Mouse (Mus musculus) adrenal gland, postnatal 10 days (tissue): ENCODE data around the gene Rnf44. TPM values are rescaled to one million over a fixed set of nuclear protein-coding genes. Genes with fewer than 3 reads are reported as not detected.

Experiments used
- DNase-seq: peaks from one replicate; pipeline ENCODE4 v3.0.0; 2021; ENCODE audit warnings: mixed read lengths
- long read RNA-seq, 2 experiments: library from polyadenylated mRNA; stranded (forward); transcript quantifications; one replicate each; pipeline ENCODE4 v2.0.0; 2021
- total RNA-seq, 2 experiments: library from RNA; stranded (reverse); gene quantifications; 2 replicates each; pipeline ENCODE4 v1.2.3; 2021

Rnf44 gene
- total RNA-seq: 100 to 1,000 TPM; 100 to 114 TPM
- long read RNA-seq, experiment 1, transcript Rnf44-211 (11 exons, 3,797 nt): major isoform, 5 of 79 reads
- long read RNA-seq, experiment 1, partial matches to known transcripts: 15 of 79 reads
- long read RNA-seq, experiment 1, other reads (novel, unspliced or antisense): 58 of 79 reads
- long read RNA-seq, experiment 2, partial matches to known transcripts: 4 of 17 reads
- long read RNA-seq, experiment 2, other reads (novel, unspliced or antisense): 11 of 17 reads

DNA sequence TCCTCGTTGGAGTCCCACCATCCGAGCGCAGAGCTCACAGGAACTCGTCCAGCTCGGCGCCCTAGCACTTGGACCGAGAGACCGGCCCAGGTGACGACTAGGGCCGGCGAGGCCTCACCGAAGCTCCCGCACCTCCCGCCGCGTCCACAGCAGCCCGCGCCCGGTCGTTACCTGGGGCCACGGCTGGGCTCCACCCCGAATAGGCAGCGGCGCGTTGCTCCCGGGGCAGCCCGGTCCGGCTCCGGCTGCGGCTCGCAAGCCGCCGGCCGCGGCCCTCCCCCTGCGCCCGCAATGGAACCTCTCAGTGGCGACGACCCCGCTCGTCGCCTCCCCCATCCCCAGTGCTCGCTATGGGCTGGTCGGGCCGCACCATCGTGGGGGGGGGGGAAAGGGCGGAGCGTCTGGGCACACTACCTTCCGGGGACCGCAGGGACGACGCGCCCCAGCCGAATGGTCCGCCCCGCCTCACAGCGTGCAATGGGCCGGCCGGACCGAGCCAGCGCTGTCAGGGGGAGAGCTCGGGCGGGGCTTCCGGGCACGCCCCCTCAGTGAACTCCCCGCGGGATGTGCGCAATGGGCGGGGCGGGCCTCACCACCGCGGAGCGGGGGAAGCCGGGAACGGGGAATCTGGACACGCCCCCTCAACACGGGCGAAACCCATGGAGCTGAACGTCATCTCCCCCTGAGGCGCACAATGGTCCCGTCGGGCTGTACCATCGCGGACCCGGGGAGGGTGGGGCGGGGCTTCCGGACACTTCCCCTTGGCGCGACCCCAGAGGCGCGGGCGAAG, at the start of gene Rnf44:
TSS of gene Rnf44 (minus strand) at position 350 of the 790 bp plus-strand sequence.
- DNase-seq: peak; percentile 99

DNA sequence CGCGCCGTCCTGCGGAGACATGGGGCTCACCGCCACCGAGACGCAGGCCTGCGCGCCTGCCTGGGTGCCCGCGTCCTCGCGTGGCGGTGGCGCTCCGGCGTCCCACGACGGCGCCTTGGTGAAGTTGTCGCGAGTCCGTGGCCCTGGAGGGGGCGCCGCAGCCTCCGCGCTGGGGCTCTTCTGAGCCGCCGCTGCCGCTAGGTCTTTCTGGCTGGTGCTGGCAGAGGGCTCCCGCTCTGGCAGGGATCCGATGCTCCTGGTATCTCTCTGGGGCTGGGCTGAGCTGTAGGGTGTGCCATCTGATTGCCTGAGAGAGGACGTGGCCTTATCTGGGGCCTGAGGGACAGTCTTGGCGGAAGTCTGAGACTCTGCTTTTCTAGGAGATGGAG, 44.5 kb upstream of the Rnf44 start:
- DNase-seq: peak; percentile 28

DNA sequence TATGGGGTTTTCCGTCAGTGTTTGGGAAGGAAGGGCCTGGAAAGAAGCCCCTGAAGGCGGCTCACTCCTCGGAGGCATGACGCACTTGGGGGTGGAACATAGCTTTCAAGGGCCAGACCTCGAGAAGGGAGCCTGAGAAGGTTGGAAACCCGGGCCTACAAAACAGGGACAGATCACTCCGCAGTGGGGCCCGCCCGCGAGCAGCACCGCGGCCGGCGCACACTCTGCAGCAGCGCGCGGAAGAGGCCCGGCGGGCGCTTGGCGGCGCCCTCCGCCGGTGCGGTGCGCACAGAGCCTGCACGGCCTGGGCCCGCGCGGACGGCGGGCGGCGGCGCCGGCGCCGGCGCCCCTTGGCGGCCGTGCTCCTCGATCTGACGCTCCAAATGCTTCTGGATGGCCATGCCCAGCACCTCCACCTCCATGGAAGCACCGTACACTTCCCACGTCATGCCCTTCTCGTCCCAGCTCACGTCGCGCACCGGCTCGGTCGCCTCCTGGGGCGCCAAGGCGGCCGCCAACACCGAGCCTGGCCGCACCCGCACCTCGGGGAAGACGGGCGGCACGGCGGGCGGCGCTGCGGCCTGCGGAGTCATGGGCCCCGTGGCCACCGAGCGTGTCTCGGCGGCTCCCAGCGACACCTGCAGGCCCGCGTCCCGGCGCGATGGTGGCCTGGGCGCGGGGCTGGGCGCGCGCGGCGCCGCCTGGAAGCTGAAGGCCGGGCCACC, 43.9 kb upstream of the Rnf44 start:
- DNase-seq: peak; percentile 57

DNA sequence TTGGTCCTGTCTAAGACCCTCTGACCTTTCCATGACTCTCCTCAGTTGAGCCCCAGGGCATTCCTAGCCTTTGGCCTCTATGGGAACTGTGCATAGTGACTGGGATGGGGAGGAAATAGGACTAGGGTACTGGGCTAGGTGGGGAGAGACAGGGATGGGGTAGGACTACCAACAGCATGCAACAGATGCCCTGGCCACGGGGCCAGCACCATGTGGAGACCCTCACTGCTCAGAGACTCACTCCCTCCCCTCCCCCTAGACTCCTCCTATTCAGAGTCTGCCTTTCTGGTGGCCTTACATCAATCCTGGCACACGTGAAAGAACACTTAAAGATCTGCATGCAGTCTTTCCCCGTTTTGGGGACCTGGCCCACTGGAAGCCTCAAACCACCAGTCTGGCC, 43.2 kb upstream of the Rnf44 start:
- DNase-seq: no peak

DNA sequence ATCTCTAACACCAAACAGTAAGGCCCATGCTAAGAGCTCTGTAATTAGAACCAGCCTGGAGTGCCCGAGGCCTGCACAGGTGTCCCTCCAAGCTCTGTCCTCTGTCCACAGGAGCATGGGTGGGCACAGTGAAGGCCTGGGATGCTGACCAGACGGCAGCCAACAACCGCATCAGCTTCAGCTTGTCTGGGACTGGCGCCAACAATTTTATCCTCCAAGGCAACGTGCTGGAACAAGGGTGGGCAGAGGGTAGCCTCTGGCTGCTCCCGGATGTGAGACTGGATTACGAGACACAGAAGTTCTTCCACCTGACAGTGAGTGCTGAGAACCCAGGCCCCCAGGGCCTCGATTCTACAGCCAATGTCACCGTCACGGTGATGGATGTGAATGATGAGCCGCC, 32.4 kb upstream of the Rnf44 start:
- DNase-seq: peak; percentile 19

DNA sequence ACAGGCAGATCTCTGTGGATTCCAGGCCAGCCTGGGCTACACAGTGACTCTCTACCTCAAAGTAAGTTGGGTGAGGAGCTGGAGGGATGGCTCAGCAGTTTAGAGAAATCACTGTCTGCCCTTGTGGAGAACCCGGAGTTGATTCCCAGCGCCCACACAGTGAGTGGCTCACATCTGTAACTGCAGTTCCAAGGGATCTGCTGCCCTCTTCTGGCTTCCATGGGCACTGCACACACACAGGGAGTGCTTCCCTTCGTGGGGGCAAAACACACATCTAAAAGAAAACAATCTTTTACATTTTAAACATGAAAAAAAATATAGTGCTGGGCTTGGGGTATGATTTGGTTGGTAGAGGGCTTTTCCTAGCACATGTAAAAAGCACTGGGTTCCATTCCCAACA, 29.4 kb upstream of the Rnf44 start:
- no peak for DNase-seq

DNA sequence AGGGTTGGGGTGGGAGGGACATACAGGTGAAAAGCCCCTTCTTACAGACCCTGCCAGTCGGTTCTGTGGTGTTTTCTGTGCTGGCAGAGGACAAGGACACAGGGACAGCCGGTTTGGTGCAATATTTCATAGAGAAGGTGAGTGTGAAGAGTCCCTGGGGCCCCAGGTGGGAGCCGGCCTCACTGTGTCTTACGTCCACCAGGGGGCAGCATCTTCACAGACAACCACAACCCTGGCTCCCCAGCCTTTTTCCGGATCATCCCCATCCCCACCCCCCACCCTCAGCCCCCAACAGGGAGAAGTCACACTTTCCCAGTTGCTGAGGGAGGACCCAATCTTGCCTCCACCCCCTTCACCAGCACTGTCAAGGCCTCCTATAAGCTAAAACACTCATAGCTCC, 23.2 kb upstream of the Rnf44 start:
- DNase-seq: peak; percentile 63

DNA sequence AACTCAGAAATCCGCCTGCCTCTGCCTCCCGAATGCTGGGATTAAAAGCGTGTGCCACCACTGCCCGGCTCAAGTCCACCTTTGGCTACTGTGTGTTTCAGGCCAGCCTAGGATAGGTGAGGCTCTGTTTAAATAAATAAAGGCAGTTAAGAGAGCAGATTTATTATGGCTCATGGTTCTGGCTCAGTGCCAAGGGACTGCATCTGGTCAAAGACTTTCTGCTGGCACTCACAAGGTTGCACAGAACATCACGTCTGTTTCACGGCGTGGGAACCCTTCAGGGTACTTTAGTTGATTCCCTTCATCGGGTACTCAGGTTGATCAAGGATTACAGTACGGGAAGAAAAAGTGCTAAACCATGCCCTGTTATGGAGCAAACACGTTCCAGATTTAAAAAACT, 21.3 kb upstream of the Rnf44 start:
- peak; percentile 29 for DNase-seq

DNA sequence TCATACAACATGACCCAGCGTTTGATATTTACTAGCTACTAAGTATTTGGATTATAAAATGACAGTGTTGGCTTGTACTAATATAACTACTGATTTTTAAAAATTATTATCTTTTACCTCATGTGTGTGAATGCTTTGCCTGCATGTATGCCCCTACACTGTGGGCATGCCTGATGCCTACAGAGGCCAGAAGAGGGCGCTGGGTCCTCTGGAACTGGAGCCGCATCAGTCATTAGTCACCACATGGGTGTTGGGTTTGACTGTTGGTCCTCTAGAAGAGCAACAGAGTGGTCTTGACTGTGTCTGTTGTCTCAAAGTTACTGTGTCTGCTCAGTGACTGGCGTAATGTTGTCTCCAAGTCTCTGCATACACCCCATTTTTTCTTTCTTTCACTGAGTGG, 20.7 kb upstream of the Rnf44 start:
- DNase-seq: no peak

DNA sequence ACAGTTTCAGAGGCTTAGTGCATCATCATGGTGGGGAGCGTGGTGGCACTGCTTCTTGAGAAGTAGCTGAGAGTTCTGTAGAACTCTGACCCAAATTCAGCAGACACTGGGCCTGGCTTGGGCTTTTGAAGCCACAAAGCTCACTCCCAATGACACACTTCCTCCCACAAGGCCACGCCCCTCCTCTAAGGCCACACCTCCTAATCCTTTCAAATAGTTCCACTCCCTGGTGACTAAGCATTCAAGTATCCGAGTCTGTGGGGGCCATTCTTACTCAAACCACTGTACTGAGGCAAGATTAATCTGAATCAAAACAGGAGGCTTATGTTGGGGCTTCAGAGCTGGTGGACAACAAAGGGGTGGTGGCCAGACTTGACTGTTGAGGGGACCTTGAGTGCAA, 17.2 kb upstream of the Rnf44 start:
- no peak for DNase-seq

DNA sequence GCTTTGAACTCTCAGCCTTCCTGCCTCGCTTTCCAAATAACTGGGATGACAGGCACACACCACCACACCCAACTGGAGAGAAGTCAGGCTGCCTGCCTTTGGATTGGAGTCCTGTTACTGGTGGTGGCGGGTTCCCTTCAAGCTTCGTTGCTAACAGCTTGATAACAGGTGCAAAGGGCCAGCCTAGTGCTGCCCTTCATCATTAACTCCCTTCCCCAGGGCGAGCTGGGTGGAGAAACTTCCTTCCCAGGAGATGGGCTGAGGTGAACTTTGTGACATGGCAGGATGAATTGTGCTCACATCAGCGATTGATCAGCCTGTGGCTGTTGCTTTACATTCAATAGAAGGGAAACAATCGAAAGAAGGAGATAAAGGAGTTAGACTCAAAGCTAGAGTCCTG, 11.2 kb upstream of the Rnf44 start:
- DNase-seq: no peak

DNA sequence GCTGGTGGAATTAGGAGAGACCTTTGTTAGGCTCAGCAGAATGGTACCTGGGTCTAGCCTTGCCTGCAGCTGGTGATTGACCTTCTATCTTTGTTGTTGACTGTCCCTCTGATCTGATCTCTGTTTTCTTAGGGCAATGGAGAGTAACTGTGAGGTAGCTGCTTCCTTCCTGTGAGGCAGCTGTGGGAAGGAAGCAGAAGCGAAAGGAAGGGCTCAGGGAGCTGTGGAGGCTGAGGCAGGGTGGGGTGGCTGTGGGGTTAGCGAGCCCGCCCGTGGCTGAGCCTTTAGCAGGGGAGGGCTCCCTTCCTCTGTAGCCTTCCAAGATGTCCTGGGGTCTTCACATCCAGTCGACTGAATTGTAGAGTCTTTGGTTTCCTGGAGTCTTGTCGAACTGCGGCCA, 8.8 kb upstream of the Rnf44 start:
- no peak for DNase-seq

DNA sequence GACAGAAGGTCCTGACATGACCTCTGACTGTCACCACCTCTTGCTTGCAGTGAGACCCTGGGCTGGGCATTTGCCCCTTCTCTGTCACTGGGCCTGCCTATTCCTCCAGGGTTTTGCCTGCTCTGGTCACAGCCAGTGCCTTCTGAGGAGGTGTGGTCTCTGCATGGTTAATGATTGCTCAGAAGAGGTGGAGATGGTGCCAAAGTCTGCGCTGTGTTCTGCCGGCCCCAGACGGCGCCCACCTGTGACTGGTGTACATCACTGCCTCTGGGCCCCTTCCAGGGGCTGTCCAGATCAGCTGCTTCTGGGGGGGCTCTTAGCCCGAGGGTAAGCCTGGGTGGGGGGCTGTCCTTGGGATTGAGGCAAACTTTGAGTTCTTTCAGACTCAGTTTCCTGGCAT, 7.5 kb upstream of the Rnf44 start, which contains the start of gene Cdhr2:
TSS of gene Cdhr2 (plus strand) at position 219 of the 400 bp plus-strand sequence.
- DNase-seq: no peak

DNA sequence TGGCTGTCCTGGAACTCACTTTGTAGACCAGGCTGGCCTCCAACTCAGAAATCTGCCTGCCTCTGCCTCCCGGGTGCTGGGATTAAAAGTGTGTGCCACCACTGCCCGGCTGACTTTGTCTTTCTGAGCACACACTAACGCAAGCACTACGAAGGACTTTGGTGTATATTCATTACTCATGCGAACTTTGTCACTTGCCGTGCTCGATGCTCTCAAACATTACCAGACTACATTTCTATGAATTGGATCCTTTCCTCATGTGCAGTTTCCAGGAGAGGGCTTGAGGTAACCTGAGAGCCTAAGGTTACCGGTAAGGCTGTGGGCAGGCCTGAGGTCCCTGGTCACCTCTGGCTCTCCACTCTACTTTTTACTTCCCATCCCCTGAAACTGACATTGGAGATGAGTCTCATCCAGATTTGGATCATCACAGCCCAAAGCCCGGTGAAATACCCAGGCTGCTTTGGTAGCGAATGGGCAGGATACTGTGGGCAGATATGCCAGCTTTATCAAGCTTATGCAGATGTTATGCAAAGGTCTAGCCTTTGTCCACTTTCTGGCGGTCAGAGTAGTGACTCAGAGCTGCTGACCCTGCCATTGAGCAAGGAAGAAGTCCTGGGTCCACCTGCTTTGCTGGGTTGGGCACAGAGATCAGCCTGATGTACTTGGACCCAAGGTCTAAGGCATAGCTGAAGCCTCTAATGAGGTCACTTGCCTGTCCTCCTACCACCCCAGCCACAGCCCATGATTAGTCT, 1.9 kb upstream of the Rnf44 start:
- no peak for DNase-seq

DNA sequence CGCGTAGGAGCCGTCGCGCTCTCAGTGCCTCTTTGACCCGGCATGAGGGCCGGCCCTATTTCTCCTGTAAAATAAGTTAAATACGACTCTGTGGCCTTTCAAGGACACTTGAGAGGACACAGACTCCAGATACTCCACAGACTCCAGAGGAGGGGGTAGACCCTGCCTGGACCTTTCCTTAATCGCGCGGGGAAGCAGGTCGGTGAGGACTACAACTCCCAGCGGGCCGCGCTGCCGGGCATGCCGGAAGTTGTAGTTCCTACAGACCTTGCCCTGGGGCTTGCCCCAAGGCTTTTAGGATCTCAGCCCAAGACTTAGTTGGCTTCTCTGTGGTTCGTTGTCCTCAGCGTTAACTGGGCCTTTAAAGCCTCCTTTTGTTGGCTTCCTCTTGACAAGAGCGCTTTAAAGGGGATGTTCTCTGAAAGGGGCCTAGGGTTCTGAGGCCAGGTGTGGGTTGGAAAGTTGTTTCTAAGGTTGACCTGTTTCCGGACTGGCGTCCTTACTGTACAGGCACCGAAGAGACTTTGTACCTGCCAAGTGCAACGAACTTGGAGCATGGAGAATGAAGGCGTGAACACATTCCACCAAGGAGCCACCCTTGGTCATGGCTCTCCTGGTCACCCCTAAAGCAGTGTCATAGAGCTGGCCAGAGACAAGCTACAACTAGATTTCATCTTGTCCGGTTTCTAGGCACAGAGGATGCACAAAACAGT, 797 bp upstream of the Rnf44 start:
- no peak for DNase-seq

DNA sequence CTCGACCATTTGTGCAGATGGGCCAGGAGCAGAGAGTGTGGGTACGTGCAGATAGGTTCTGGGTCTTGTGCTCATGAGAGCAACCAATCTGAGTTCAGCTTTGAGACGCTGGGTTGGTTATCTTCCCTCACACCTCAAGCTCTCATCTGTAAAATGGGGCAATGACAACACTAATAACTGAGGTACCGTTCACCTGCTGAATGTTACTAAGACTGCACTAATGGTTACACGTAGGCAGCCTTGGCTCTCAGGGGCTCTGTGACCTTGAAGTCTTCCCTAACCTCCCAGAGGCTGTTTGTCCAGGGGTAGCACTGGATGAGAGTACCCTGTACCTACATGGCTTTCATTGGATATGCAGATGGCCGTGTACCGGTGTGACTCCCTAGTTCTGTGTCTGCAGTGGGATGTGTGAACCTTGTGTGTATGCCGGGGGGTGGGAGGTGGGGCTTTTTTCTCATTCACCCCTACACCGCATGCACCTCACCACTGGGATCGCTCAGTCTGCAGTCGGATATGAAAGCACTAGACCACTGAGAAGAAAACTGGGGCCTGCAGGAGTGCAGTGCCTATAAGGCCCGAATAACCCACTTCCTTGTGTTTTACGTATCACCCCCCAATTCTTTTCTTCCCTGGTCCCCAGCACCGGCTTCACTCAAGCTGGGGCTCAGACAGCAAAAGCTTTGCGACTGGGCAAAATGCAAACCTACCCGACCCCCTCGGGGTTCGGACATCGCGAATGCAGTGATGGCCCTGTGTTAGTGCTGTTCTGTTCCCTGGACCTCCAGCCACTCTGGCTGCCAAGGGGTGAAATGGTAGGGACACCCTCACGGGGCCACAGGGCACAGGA, 773 bp downstream of the Rnf44 start:
- DNase-seq: peak; percentile 21

DNA sequence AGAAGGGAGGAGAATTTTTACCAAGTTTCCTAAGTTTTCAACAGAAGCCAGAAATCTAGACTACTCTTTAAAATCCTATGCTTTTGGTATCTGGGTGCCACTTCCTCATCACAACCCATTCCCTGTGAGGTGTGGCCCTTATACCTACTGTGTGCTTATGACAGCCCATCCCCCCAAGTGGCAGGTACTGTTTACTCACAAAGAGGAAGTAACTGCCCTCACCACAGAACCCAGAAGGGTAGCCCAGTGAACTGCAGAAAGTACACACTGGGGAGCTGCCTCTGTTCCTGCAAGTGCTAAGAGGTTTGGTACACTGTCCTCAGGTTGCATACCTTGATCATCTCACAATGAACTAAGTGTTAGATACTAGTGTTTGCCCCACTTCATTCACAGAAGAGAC, 2.0 kb downstream of the Rnf44 start:
- DNase-seq: no peak

DNA sequence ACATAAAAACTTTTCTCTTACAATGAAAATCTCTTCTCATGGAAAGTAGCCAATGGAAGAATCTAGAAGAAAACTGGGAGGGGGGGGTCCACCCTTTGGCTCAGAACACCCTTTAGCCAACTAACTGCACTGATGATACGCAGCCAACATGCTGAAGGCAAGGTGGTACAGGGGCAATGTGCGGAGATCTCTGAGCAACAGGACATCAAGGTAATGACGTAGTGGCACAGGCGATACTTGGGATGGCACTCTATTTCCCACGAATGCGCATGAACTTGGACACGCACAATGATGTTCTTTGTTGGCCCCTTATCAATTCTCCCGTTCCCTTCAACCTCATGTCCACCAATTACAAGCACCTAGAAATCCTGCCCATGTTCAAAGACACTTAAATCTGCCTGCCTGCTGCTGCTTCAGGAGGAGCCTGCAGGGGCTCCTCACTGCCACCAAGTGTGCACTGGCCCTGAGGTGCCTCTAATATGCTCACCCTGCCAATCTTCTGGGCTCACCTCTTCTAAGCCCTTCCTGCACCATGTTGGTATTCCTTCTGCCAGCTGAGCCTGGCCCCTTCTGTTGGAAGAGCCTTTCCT, 3.5 kb downstream of the Rnf44 start:
- no peak for DNase-seq

DNA sequence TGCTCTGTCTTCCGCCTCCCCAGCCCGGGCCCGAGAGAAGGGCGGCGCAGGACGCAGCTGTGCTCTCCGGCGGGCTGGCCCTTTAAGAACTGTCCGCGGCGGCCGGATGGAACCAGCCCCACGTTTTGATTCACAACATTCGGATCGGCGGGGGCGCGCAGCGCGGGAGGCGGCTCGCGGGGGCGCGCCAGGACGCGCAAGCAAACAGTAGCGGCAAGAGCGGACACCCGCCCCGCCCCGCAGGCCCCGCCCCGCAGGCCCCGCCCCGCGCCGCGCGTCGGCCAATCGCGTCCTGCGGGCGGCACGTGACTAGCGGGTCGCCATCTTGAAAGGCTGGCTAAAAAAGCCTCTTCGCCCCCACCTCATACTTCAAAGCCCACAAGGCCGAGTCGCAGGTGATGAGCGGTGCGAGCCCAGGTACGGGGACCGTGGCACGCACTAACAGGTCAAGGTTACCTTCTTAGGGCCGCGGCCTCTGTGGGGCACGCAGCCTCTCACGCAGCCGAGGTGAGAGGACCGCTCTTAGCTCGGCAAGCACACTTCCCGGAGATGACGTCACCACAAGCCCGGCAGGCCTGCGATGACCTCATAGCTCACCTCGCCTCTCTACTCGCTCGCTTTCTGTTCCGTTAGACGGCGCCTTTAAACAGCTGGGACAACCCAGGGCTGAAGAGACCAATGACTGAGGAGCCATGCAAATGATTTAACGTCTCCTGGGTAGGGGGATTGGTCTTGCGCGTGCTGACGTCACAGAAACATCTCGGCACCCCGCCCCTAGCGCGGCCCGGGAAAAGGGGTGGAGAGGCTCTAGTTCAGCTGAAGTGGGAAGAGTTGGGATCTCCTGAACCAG, 5.9 kb downstream of the Rnf44 start:
- peak; percentile 98 for DNase-seq
